Mouse (Mus musculus): ENCODE measurements around the gene Btbd9.

Btbd9 gene

DNA sequence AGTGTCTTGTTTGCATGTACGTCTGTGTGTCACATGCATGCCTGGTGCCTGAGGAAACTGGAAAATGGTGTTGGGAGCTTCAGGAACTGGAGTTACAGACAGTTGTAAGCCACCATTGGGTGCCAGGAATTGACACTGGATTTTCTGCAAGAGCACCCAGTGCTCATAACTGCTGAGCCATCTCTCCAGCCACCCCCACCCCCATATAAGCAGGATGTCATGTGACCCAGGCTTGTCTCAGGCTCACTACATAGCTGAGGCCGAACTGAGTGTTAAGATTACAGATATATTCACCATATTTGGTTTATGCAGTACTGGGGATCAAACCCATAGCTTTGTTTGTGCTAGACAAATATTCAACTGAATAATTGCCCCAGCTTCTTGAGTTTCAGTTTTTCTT, 394.2 kb downstream of the Btbd9 start:
- DNase-seq (ENCODE audit: low read depth, low spot score) = no peak

DNA sequence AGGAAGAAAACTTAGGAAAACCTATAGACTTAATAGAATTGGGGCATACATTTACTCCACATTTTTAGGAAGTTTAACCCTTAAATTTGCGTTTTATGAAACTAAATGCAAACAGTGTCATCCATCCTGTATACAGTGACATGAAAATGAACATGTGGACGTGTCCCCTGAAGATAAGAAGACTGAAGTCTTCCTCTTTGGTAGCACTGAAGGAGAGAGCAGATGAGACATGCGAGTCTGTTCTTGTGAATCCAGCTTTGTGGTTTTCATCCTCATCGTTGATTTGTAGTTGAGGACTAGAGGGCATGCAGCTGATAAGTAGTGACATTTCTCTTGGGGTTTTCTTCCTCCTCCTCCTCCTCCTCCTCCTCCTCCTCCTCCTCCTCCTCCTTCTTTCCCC, 394.7 kb downstream of the Btbd9 start:
- DNase-seq (ENCODE audit: low read depth, low spot score) = no peak

- DNase-seq (ENCODE audit: low read depth, low spot score) = no peak
Observed at GRCm38 (mm10) chr17:30180197-30180596, 396.1 kb downstream of the Btbd9 start.

- DNase-seq (ENCODE audit: low read depth, low spot score) = no peak
Observed at GRCm38 (mm10) chr17:30178402-30178801, 397.9 kb downstream of the Btbd9 start.

- DNase-seq (ENCODE audit: low read depth, low spot score) = no peak
Observed at GRCm38 (mm10) chr17:30177435-30177834, 398.9 kb downstream of the Btbd9 start.

Measured in mesoderm, embryonic 11.5 days (tissue).